Mouse (Mus musculus): ENCODE measurements at regions not wholly inside any gene's neighbourhood (a gene's known extent, or its start where the extent isn't known, plus 50 kb on each side); places are given as distances from the start of the nearest gene placed in this dataset.

DNA sequence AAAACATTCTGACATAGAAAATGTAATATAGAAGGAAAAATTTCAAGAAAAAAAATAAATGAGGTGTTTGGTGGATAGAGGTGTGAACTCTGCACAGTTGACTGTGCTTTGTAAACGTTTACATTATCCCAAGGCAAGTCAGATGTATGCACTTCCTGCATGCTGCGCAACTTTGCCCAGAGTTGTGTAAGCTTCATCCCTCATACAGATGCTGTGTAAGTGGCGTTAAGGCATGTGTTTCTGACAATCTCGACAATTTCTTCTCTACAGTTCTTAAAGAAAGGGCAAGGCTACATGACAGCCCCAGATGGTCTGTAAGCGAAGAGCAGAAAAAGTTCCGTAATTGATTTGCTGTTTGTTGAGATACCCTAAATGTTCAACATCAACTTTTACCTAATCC, 476.6 kb upstream of the Pitx2 start:
- DNase-seq = no peak

DNA sequence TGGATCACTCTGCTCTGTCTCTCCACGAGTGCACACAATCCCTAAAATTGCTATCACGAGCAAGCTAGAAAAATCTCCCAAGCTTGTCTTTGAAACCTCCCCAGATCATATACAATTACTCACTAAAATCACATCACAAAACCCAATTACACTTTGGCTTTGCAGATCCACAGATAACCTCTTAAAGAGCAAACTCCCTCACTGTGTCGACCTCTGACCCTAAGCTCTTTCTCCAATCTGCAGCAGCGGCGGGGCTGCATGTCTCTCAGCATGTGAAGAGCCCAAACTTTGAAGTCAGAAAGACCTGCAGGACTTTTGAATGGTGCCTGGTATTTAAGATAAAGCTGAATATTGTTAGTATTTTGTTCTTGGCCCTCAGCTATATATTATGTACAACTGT, 479.4 kb upstream of the Pitx2 start:
- DNase-seq = no peak

DNA sequence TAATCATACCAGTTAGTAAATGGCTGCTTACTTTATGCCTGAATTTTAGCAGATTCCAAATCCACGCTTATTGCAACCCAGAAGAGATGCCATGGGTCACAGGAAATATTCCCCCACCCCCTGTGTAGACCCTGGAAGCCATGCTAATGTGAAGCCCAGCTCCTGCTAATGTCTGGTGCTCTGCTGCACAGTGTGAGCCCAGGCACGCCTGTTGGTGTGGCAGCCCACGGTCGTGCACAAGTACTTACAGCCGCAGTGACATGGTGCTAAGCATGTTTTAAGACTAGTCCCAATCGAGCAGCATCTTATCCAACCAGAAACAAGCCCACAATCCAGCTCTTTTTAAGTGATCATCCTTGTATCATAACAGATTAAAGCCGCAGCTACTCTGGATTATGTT, 480.5 kb upstream of the Pitx2 start:
- DNase-seq = no peak

DNA sequence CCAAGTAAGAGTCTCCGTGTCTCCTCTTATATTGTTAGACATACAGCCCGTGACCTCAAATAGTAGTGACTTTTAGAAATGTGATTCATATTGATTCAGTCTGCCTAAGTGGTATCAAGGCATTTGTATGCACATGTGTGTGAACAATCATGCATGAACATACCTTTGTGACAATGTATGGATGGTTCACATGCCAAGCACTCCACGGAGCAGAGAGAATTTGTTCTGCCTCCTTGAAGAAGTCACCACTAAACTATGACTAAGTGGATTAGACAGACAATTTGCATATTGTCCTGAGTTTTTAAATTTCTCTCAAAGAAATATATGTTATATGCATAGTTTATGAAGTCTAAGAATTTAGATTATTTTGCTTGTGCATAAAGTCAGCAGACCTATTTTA, 492.4 kb upstream of the Pitx2 start:
- no peak for DNase-seq

DNA sequence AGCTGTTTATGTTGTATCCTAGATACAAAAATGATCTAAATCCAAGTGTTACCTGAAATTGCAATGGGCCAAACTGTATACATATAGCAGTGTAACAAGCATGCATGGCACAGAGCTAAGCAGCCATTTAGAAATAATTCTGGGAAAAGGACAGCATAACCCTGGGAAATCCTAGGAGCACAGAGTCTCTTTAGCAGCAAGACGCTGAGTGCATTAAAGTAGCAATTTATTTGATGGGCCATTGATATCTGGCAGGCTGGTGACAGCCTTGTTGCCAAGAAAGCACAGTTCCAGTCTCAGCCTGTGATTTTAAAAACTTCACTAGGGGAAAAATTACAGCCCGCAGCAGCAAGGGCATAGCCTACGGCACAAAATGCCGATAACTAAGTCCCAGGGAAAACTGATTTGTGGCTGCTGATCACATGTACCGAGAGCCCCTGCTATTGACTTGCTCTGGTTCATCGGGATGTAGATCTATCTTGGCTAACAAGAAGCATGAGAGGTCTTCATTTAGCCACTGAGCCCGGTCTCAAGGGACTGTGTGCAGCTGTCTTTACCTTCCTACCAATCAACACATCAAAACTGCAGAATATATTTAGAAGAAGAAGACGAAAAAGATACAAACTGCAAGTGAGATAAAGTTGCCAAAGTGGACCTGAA, 531.1 kb upstream of the Pitx2 start:
- DNase-seq = no peak

DNA sequence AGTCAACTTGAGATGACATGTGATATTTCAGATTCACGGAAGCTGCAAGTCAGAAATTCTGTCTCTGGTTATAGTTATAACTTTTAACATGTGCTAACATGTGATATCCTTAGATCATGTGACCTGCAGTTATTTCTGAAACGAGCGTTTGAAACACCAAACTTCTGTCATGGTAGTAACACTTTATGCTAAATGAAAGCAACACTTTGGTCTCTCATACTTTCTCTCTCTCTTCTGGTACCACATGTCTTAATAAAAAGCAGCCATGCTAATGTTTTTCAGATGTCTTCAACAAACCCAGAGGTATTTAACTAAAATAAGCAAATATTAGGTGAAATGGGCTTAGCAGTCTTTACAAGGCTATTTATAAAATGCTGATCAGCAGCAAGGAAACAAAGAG, 534.5 kb upstream of the Pitx2 start:
- no peak for DNase-seq

DNA sequence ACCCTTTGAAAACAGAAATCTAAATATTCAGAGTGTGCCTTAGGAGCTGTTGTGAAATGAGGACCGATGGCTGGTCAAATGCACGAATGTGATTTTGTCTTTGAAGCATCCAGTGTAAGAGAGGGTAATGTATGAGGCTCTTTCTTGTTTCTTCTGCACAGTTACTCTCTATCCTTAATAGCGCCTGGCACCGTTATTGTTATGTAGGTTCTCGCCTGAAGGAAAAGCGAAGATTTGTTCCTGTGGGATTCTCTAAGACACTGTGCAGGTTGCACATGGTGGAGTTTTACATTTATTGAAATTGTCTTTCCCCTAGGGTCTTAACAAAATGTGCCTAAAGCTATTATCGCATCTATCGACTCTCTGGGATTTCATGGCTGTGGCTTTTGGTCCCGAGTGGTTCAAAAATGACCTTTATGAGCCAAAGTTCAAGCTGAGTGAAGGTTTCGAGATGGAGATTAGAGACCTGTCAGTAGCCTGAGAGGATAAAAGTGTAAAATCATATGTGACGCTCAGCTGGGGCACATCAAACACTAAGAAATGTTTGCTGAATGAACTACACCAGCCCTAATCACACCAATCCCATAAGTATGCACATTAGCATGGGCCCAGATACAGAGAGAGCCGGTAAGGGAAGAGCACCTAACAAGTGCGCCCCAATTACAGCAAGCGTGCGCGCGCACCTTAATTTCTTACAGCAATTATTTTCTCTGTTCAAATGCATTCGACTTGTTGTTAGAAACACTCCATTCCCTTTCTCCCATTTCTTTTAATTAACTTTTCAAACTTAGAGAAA, 562.5 kb upstream of the Pitx2 start:
- DNase-seq = no peak

DNA sequence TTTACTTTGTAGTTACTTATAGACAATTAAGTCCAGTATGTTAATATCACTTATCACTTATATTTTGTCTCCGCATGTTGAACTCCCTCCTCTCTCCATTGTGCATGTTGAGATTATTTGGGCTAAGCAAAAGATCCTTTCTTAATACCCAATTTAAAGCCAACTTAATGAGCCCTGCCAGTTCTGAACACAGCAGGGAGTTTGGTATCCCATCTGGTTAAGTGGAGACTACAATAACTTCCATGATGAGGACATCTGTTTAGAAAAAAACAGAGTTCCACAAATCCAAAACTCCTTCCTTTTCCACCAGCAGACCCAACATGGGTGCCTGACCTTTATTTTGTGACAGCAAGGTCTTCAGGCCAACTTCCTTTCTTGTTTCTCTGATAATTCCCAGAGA, 572.0 kb upstream of the Pitx2 start:
- DNase-seq = no peak

DNA sequence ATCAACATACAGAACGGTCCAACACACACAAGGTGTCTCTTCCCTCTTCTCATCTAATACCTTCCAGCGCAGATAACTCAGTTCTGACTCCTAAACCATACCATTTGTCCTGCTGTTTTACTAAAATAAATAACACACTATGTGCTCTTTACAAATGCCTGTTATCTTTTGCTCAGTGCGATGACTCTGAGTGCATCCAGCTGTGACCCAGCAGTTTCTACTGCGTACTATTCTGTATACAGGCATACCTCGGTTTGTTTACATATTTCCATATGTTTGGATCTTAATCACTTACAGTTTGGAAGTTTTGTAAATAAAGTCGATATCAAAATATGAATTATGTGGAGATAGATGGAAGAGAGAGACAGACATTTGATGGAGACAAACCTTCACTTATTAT, 583.0 kb upstream of the Pitx2 start:
- no peak for DNase-seq

DNA sequence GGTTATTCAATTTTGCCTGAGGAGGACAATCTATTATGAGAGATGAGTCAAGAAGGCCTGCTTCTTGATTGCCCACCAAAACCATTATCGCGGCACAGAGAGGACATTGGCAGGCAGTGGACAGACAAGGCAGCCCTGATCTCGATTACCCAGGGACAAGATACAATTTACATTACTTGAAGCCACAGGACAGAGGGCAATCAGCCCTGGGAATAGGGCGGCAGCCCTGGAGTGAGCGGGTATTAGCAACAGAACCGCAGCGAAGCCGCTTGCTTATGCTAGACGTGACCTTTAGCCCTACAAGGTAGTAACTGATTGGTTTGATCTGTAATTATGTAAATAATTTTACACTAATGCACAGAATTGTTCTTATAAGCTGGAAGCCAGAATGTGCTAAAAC, 586.0 kb upstream of the Pitx2 start:
- DNase-seq = no peak

DNA sequence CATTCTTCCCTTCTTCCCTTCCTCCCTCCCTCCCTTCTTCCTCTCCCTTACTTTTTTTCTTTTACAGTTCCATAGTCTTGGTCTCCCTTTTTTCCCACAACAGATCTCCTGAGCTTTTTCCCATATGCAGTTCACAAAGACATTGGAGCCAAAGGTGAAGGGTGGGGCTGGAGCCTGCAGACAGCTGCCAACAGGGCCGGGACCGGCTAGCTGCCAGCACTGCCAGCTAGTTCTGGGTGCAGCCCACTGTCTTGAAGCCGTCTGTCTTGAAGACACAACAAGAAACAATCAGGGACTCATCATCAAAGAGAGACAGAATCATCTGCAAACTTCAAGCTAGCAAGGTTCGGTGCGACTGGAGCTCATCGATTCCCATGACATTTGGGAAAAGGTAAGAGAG, 588.9 kb upstream of the Pitx2 start:
- DNase-seq = no peak

DNA sequence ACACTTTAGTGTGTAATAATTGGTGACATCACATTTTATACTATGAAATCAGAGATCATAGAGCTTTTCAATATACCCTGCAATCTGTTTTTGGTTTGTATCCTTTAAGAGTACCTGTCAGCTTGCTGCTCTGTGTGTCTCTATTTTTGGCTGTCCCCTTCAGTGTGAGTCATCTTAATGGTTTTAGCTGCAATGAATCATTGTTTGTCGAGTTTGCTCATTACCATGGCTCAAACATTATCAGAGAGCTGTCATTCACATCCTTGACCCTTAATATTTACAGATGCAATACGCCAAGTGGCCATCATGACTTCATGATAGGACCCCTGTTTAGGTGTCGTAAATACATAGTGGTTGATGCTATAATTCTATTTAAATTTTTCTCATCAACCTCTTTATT, 591.0 kb upstream of the Pitx2 start:
- DNase-seq = no peak

DNA sequence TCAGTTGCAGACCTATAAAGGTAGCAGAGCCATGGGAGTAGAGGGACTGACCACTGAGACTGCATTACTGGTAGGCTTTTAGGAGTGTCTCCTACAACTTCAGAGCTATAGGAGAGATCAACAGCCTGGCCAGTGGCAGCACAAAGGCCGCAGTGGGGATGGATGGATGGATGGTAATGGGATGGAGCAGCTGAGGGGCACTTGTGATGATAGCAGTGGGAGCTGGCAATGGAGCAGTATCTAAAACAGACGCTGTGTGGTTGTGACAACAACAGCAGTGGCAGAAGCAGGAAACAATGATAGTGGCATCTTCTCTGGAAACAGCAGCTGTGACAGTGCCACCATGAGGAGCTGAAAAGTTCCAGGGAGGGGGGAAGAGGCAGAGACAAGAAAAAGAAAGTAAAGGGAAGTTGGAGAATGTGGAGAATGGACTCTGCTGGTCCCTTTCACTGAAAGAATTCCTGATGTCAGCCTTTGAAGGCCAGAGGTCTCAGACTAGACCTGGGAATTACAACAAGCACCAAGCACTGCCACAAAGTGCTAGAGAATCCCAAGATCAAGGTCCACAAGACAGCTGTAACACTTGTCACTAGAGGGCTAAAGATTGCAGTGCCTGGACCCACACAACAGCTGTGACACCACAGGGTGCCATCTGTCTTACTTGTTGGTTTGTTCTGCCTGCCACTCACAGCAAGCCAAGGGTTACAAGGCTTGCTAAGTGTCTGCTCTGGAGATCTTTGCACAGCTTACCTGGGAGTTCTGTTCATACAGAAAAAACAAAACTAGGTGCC, 624.1 kb upstream of the Pitx2 start:
- no peak for DNase-seq

DNA sequence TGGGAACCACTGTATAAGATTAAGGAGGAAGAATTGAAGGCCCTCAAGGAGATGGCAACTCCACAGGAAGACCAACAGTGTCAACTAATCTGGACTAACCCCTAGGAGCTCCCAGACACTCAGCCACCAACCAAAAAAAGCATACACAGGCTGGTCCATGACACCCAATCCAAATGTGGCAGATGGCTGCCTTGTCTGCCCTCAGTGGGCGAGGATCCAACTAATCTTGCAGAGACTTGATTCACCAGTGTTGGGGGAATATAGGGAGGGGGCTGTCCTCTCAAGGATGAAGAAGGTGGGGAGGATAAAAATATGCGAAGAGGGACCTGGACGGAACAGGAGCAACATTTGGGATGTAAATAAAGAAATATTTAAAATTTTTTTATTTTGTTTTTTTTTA, 629.1 kb upstream of the Pitx2 start:
- DNase-seq = no peak

DNA sequence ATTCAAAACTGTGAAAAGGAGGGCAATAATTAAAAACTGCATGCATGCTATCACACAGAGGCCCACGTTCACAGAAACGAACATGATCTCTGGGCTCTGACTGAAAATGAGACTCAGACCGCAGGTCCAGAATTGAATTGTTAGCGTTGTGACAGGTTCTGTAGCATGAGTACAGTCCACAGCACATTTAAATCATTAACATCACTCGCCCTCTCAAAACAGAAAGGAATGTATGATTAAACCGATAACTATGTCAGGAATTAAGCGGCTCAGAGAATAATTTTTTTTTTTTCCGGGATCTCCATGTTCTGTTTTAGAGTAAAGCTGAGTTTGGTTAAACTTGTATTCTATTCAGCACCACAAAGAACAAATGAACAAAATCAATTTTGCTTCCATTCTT, 634.3 kb upstream of the Pitx2 start:
- DNase-seq = peak; percentile 7

DNA sequence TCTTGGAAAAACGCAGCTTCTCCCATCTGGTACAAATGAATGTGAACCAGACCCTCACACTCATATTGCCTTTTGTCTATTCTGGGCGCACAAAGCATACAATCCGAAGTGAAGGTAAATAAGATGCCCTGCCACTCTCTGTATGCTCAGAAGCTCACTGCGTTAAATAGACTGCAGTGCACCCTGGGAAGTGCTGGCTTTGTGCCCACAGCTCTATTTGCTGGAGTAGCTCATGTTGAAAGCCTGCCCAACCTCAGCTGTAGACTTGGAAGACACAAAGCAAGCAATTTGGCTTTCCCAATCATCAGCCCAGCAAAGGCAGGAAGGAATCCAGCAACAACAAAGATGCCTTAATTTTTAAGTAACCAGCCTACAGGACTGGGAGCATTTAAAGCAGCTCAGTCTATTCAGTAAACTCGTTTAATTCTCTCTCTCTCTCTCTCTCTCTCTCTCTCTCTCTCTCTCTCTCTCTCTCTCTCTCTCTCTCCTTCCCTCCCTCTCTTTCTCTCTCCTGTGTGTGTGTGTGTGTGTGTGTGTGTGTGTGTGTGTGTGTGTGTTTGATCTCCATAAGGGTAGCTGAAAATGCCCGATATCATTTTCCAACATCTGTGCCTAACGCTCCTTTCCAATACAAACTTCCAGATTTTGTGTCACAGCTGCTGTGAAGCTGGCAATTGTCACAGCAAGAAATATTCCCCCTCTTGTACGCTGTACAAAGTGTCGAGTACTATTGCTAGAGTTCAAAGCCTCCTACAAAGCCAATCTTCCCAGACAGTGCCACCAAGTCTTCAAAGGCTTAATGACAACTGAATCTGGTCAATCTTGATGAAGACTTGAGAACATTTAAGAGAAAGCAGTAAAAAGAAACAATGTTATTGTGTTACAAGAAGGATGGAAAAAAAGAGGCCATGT, 650.5 kb upstream of the Fam241a start:
- peak; percentile 17 for DNase-seq

DNA sequence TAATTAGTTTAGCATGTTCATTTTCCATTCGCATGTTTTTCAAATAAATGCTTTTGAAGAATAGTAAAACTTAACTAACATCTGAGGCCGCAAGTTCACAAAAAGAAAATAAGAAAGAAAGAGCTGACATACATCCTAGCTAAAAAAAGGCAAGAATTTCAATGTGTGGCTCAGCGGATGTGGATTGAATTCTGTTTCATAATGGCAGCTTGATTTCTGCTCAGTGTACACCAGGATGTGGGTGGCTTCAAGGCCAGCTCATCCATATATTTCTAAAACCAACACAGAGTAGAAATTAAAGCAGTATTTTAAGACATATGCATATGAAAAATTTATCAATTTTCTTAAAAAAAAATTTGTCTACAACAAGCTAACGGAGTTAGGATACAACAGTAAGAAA, 629.3 kb upstream of the Fam241a start:
- DNase-seq = no peak

DNA sequence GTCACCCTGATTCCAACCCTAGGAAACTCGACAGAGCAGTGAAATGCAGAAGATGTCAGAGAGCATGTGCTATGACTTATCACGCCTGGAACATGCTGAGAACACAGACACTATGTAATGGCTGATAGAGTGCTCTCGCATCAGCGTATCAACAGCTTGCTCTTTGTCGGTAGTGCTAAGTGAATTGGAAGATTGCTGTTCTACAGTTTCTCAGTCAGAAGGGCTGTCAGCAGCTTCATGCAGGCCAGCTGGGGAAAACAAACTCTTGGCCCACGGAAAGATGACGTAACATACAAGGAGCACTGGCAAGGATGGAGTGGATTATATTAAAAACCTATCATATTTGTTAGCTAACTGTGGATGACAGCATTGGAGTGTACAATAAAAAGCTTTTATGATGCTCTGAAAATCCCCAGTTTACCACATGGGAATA, 624.6 kb upstream of the Fam241a start:
- peak; percentile 1 for DNase-seq

DNA sequence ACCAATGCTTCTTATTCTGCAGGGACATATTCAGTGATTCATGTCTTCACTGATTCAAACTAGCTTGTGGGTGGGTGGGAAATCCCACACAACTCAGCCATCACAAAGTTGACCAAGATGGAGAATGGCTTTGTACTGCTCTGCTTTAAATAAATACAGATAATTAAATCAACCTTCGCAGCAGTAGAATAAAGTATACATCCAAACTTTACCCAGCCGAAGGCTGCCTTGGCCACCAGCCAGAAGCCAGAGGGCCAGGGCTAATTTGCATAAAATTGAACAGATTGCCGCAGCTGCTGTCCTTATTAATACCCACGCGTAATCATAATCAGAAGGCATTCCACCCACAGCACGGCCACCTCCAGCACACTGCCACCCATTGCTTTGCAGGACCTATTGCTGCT, 623.8 kb upstream of the Fam241a start:
- DNase-seq = peak; percentile 5

DNA sequence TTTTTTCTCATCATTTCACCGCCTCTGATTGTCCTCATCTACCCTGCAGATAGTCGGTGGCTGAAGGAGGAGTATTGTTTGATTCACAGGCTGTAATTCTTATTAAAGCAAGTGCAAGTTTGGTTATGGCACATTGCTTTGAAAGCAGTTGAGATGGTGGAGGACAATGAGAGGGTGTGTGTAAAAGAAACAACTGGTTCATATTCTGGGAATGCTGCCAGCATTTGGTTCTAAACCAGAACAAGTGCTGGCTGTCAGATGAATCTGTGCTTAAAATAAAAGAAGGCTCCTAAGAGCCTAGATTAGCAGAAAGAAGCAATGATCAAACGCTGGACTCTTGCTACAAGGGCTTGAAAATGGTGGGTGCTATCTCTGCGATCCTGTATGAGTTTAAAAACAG, 622.7 kb upstream of the Fam241a start:
- no peak for DNase-seq

DNA sequence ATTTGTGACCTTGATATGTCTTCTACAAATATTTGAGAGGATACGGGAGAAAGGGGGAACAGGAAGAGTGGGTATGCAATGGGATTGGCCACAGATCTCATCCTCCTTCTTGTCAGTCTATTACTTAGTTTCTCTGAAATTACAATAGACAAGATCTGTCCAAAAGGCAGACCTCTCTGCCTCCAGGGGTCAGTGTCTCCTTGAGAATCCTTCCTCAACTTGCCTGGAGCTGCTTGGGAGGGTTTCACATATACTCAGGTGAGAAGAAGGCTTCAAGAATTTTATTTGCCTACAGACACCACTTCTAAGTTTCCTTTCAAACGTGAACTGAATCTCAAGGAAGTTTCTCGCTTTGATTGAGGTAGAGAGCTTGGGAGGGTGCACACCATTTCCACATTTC, 575.0 kb upstream of the Fam241a start:
- DNase-seq = peak; percentile 12

DNA sequence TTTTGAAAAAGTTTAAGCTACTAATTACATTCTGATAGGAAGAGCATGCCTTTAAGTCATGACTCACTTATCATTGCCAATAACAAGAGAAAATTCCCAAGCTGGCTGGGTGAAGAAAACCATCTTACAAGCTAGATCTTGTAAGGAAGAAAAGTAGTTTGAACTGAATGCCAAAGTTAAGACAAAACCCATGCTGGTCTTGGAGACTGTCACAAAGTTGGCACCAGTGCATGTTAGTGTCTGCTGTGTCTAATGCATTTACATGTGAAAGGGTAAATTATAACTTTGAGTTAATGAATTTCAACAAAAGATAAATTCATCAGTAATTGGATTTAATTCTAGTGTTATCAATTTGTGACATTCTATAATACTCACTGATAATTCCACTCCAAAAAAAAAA, 533.6 kb upstream of the Fam241a start:
- DNase-seq = no peak

DNA sequence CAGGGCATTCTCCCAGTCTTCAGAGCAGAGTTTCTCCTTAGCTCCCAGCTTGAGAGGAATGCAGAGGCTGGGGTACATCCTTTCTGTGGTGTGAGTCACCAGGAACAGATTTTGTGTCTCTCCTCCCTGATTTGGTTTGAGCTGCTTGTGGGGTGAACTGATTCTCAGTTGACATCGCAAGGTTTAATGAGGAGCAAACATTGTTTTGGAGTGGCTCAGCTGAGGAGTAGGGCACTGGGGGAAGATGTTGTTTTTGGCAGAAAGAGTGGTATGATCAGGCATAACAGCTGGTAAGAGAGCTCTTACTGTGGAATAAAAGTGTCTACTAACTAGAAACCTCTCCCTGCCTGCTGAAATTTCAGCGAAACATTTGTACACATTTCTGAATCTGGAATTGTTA, 519.4 kb upstream of the Fam241a start:
- no peak for DNase-seq

Data from kidney, postnatal 14 days (tissue).